In genomic region chr3:107622537-107622936, GRCm38 (mm10) we compare ENCODE assay signal across 34 mouse cellular contexts. TPM values are rescaled to one million over a fixed set of nuclear protein-coding genes. Genes with fewer than 3 reads are reported as not detected.
DNase-seq lines count a peak whose midpoint lies in the region; ATAC-seq lines count a peak whose summit lies in the region.
"Had no signal": no experiment of that assay in that cellular context is flagged by ENCODE, and none has a peak within 500 bp of the region (broad histone marks: within the 10 kb centered on the region; RNA-seq: fewer than 3 reads in every experiment).

No protein-coding gene starts in this region.

- DNase-seq in heart, adult 11 months = peak; percentile 65
- no peak for DNase-seq in heart, postnatal 4 days
- peak; percentile 1 for DNase-seq in right cerebral cortex, postnatal 25 days
- no peak for DNase-seq in right cerebral cortex, adult 18-20 months
- peak; percentile 11 to 35 for DNase-seq in urinary bladder, postnatal 4 days (ENCODE audit: low spot score in 2 of 2)
- no peak for DNase-seq in urinary bladder, adult 18-20 months (ENCODE audit: low spot score in 2 of 2)
- DNase-seq: adrenal gland, postnatal 10 days; adrenal gland, postnatal 36 days; B cell, adult 2 months; cerebellum, adult 2 months; embryo, embryonic 11 days; gastrocnemius, postnatal 25 days; heart, postnatal 10 days; heart, postnatal 36 days had no signal

- ATAC-seq in megakaryocyte, adult 5-6 weeks (ENCODE audit: poor library complexity, severe bottlenecking) = no peak
- ATAC-seq: forebrain, embryonic 15.5 days; hindbrain, postnatal 0 days; Patski had no signal

- no peaks in the 10 kb centered on the region for H3K27me3 ChIP-seq in megakaryocyte, embryonic 14.5 days (replicated peaks)
- H3K27me3 ChIP-seq: CH12.LX; embryonic facial prominence, embryonic 13.5 days; forebrain, embryonic 12.5 days; forebrain, embryonic 15.5 days; heart, embryonic 15.5 days; Patski had no signal

- H3K36me3 ChIP-seq in megakaryocyte, embryonic 14.5 days (replicated peaks; ENCODE audit: low read length) = peaks cover 99% of the 10 kb centered on the region

- peaks cover 34% of the 10 kb centered on the region for H3K4me1 ChIP-seq in megakaryocyte, embryonic 14.5 days
- H3K4me1 ChIP-seq: embryonic facial prominence, embryonic 10.5 days; embryonic facial prominence, embryonic 13.5 days; forebrain, embryonic 12.5 days; forebrain, embryonic 15.5 days; heart, embryonic 15.5 days had no signal

- no peaks in the 10 kb centered on the region for H3K9me3 ChIP-seq in megakaryocyte, embryonic 14.5 days
- H3K9me3 ChIP-seq: embryonic facial prominence, embryonic 10.5 days; embryonic facial prominence, embryonic 13.5 days; forebrain, embryonic 12.5 days; forebrain, embryonic 15.5 days; G1E; heart, embryonic 15.5 days had no signal

- peak overlapping the region; percentile 7 for H3K4me3 ChIP-seq in megakaryocyte, embryonic 14.5 days (replicated peaks)
- H3K4me3 ChIP-seq: embryonic facial prominence, embryonic 10.5 days; embryonic facial prominence, embryonic 13.5 days; erythroblast, embryonic 14.5 days; forebrain, embryonic 12.5 days; forebrain, embryonic 15.5 days; heart, adult 2 months; heart, embryonic 15.5 days had no signal

RNA-seq across cellular contexts. Expression of gene Gm10961, which starts 8.6 kb away (rescaled TPM):
- not detected for total RNA-seq in heart, postnatal 4 days (2021)
- not detected in 2 replicates for polyA plus RNA-seq in megakaryocyte, embryonic 14.5 days (2012; ENCODE audit: insufficient read depth, low replicate concordance)
- total RNA-seq in megakaryocyte, adult 5-6 weeks (2015) = not detected in 2 replicates
- total RNA-seq in megakaryocyte, adult 5-6 weeks (2017) = not detected in 2 replicates
- total RNA-seq: adrenal gland, adult 18-20 months; adrenal gland, postnatal 10 days; adrenal gland, postnatal 36 days; CH12.LX; G1E; gastrocnemius, adult 8-10 months; gastrocnemius, postnatal 25 days; heart, adult 2 months; heart, postnatal 10 days; heart, postnatal 36 days; hindbrain, postnatal 0 days had no signal
- polyA plus RNA-seq: cerebellum, adult 2 months; cortical plate, adult 2 months; embryonic facial prominence, embryonic 10.5 days; embryonic facial prominence, embryonic 13.5 days; erythroblast, embryonic 14.5 days; forebrain, embryonic 12.5 days; forebrain, embryonic 15.5 days; G1E; gonadal fat pad, adult 2 months; heart, adult 2 months; heart, embryonic 11.5 days; heart, embryonic 15.5 days; hindbrain, embryonic 11.5 days; hindbrain, embryonic 14.5 days; hindbrain, postnatal 0 days; Patski had no signal

RNA-seq across cellular contexts. Expression of gene Strip1, which starts 9.0 kb away (rescaled TPM):
- total RNA-seq in heart, postnatal 4 days (2021) = 10 to 100 TPM; 34.8 to 38.0 TPM
- polyA plus RNA-seq in megakaryocyte, embryonic 14.5 days (2012; ENCODE audit: insufficient read depth, low replicate concordance) = 5.7 and 13.3 TPM in 2 replicates
- total RNA-seq in megakaryocyte, adult 5-6 weeks (2015) = 19.4 and 20.5 TPM in 2 replicates
- 17.0 and 19.2 TPM in 2 replicates for total RNA-seq in megakaryocyte, adult 5-6 weeks (2017)

RNA-seq across cellular contexts. Expression of gene Alx3, which starts 27.7 kb away (rescaled TPM):
- not detected for total RNA-seq in heart, postnatal 4 days (2021)
- polyA plus RNA-seq in megakaryocyte, embryonic 14.5 days (2012; ENCODE audit: insufficient read depth, low replicate concordance) = not detected in 2 replicates
- total RNA-seq in megakaryocyte, adult 5-6 weeks (2015) = not detected in 2 replicates
- not detected in 2 replicates for total RNA-seq in megakaryocyte, adult 5-6 weeks (2017)
- total RNA-seq: adrenal gland, adult 18-20 months; adrenal gland, postnatal 10 days; adrenal gland, postnatal 36 days; CH12.LX; gastrocnemius, adult 8-10 months; gastrocnemius, postnatal 25 days; heart, adult 2 months; heart, postnatal 36 days had no signal
- polyA plus RNA-seq: erythroblast, embryonic 14.5 days; G1E; gonadal fat pad, adult 2 months; heart, adult 2 months; hindbrain, embryonic 14.5 days had no signal

Comparison
In these comparisons a context has a peak if more than half of its experiments do, and no peak if none do; other contexts are left out.
1. DNase-seq: peak in heart, adult 11 months (single experiment), right cerebral cortex, postnatal 25 days (single experiment) and urinary bladder, postnatal 4 days (2 of 2); none in heart, postnatal 4 days (single experiment), right cerebral cortex, adult 18-20 months (single experiment) and urinary bladder, adult 18-20 months (0 of 2).